In genomic region chr17:14917866-14918265, GRCm38 (mm10) we compare ENCODE assay signal across 17 mouse cellular contexts.
"Had no signal": no experiment of that assay in that cellular context is flagged by ENCODE, and none has a peak within 500 bp of the region (broad histone marks: within the 10 kb centered on the region; RNA-seq: fewer than 3 reads in every experiment).

No protein-coding gene starts in this region.

- ATAC-seq: liver, embryonic 12.5 days; midbrain, embryonic 15.5 days had no signal

- H3K4me1 ChIP-seq: limb, embryonic 12.5 days; limb, embryonic 15.5 days; liver, embryonic 12.5 days; liver, embryonic 15.5 days; midbrain, embryonic 15.5 days; neural tube, embryonic 12.5 days; neural tube, embryonic 15.5 days had no signal

- H3K4me2 ChIP-seq: limb, embryonic 12.5 days; limb, embryonic 15.5 days; liver, embryonic 12.5 days; liver, embryonic 15.5 days; midbrain, embryonic 11.5 days; midbrain, embryonic 15.5 days; neural tube, embryonic 12.5 days; neural tube, embryonic 15.5 days had no signal

- H3K4me3 ChIP-seq: layer of hippocampus, adult 2 months; limb, embryonic 12.5 days; limb, embryonic 15.5 days; liver, embryonic 12.5 days; liver, embryonic 15.5 days; midbrain, embryonic 15.5 days; neural tube, embryonic 12.5 days; neural tube, embryonic 15.5 days had no signal

- H3K36me3 ChIP-seq: limb, embryonic 12.5 days; limb, embryonic 15.5 days; liver, embryonic 12.5 days; liver, embryonic 15.5 days; midbrain, embryonic 15.5 days; neural tube, embryonic 12.5 days; neural tube, embryonic 15.5 days had no signal

- H3K9me3 ChIP-seq: limb, embryonic 12.5 days; limb, embryonic 15.5 days; liver, embryonic 12.5 days; liver, embryonic 15.5 days; midbrain, embryonic 15.5 days; neural tube, embryonic 12.5 days; neural tube, embryonic 15.5 days had no signal

- H3K27ac ChIP-seq: kidney, postnatal 0 days; layer of hippocampus, adult 2 months; limb, embryonic 12.5 days; limb, embryonic 15.5 days; liver, embryonic 12.5 days; liver, embryonic 15.5 days; midbrain, embryonic 15.5 days; neural tube, embryonic 12.5 days; neural tube, embryonic 15.5 days had no signal

- DNase-seq: kidney, postnatal 25 days; layer of hippocampus, adult 9-11 months; lung, adult 2 months; lung, postnatal 14 days; lung, postnatal 4 days; right cerebral cortex, adult 18-20 months; thymus, adult 2 months had no signal

- H3K9ac ChIP-seq: limb, embryonic 12.5 days; limb, embryonic 15.5 days; liver, embryonic 12.5 days; liver, embryonic 15.5 days; midbrain, embryonic 15.5 days; neural tube, embryonic 12.5 days; neural tube, embryonic 15.5 days had no signal

- H3K27me3 ChIP-seq: limb, embryonic 15.5 days; midbrain, embryonic 15.5 days; neural tube, embryonic 12.5 days; neural tube, embryonic 15.5 days had no signal
